Mouse (Mus musculus) Patski (cell line): Measurements from ENCODE around the gene Uqcrc1. TPM values are rescaled to one million over a fixed set of nuclear protein-coding genes. Genes with fewer than 3 reads are reported as not detected.
A peak's percentile ranks its signal among the peaks of the same experiment; 100 is the strongest.

Experiments used
- ATAC-seq: fragments of 100-300 bp; one replicate; pipeline ENCODE4 v1.8.0; 2021
- CTCF ChIA-PET: fragments of 350-600 bp; sonication (Branson Sonifier 250); formaldehyde crosslinking; loops from one replicate; lab custom pipeline; 2022; ENCODE audit warnings: inconsistent platforms; lab: Charles Lee
- POLR2A ChIA-PET: fragments of 350-600 bp; sonication (Branson Sonifier 250); formaldehyde crosslinking; loops from one replicate; lab custom pipeline; 2022; ENCODE audit warnings: antibody characterized with exemption, inconsistent platforms; lab: Charles Lee
- DNase-seq: peaks from one replicate; pipeline ENCODE4 v3.0.0-alpha.2; 2011; ENCODE audit warnings: low read depth, low spot score
- H3K27me3 ChIP-seq: fragments of 371-371 bp; one replicate; pipeline ENCODE4 v1.5.1; 2021
- CTCF ChIP-seq: fragments of 100-300 bp; IDR thresholded peaks from one replicate; pipeline ENCODE4 v1.5.1; 2021
- in situ Hi-C: fragments of 300-500 bp; cut with MboI; formaldehyde crosslinking; loops from 3 replicates; pipeline ENCODE4 v1.11.1; 2018; ENCODE audit warnings: low pct_unique_long_range_greater_than_20kb, mixed read lengths
- polyA plus RNA-seq: library from polyadenylated mRNA; unstranded; gene quantifications from one replicate; pipeline ENCODE4 v1.2.3, GENCODE M21; 2021

The Uqcrc1 gene
- polyA plus RNA-seq: 440 TPM

GRCm38 (mm10) chr9:108936418-108937364, at the start of gene Uqcrc1:
Uqcrc1 (plus strand) TSS chr9:108936633.
- ChIA-PET POLR2A (no interaction called here), CTCF (no interaction called here)
- peak; percentile 86 for DNase-seq
- peak; percentile 87 for ATAC-seq
- in situ Hi-C loops: no loop called here
- peak; percentile 98 for TF ChIP-seq CTCF
- no peaks in the 10 kb centered on the region for H3K27me3 ChIP-seq

GRCm38 (mm10) chr9:108912308-108912707, 24.1 kb upstream of the Uqcrc1 start:
- ATAC-seq: no peak

GRCm38 (mm10) chr9:108913161-108913560, 23.3 kb upstream of the Uqcrc1 start:
- DNase-seq (no peak), ATAC-seq (no peak)
- CTCF ChIA-PET: interaction anchor here (1.2 kb wide), 2 partner anchors 9 to 55 kb away, joined by 3 to 6 read pairs; no protein-coding TSS in a partner anchor
- no peaks in the 10 kb centered on the region for H3K27me3 ChIP-seq
- in situ Hi-C loops: no loop called here
- POLR2A ChIA-PET: no interaction called here
- no peak for TF ChIP-seq CTCF

More at GRCm38 (mm10) chr9:108912308-108912707, 24.1 kb upstream of the Uqcrc1 start:
- in situ Hi-C loops: no loop called here
- DNase-seq: no peak
- CTCF ChIA-PET: interaction anchor here (1.2 kb wide), 1 partner anchor 9 kb away, joined by 3 read pairs; no protein-coding TSS in a partner anchor
- TF ChIP-seq CTCF: no peak
- no peaks in the 10 kb centered on the region for H3K27me3 ChIP-seq
- POLR2A ChIA-PET: no interaction called here

GRCm38 (mm10) chr9:108913621-108914020, 22.8 kb upstream of the Uqcrc1 start:
- TF ChIP-seq CTCF: no peak
- DNase-seq: no peak

GRCm38 (mm10) chr9:108914491-108914890, 21.9 kb upstream of the Uqcrc1 start, which contains the start of gene Tmem89:
Tmem89 (plus strand) TSS chr9:108914619.
- in situ Hi-C loops: no loop called here
- no peaks in the 10 kb centered on the region for H3K27me3 ChIP-seq
- POLR2A ChIA-PET: no interaction called here
- CTCF ChIA-PET: no interaction called here
- DNase-seq (no peak), ATAC-seq (no peak)
- no peak for TF ChIP-seq CTCF

More at GRCm38 (mm10) chr9:108913621-108914020, 22.8 kb upstream of the Uqcrc1 start:
- ChIA-PET CTCF (interaction anchor here (1.2 kb wide), 1 partner anchor 56 kb away, joined by 6 read pairs; no protein-coding TSS in a partner anchor), POLR2A (no interaction called here)
- ATAC-seq: no peak
- in situ Hi-C loops: no loop called here
- no peaks in the 10 kb centered on the region for H3K27me3 ChIP-seq

- in situ Hi-C loops: no loop called here
- no peak for DNase-seq
- H3K27me3 ChIP-seq: peaks cover 24% of the 10 kb centered on the region
- no peak for ATAC-seq
- POLR2A ChIA-PET: no interaction called here
- CTCF ChIA-PET: no interaction called here
- no peak for TF ChIP-seq CTCF
These were observed 10.5 kb upstream of the Uqcrc1 start for GRCm38 (mm10) chr9:108925897-108926296.

- POLR2A ChIA-PET: no interaction called here
- H3K27me3 ChIP-seq: peaks cover 11% of the 10 kb centered on the region
- in situ Hi-C loops: no loop called here
- CTCF ChIA-PET: no interaction called here
- ATAC-seq: no peak
- no peak for TF ChIP-seq CTCF
- DNase-seq: no peak
These were observed 8.0 kb upstream of the Uqcrc1 start for GRCm38 (mm10) chr9:108928424-108928823.

GRCm38 (mm10) chr9:108935991-108936390, 442 bp upstream of the Uqcrc1 start:
- CTCF ChIA-PET: no interaction called here
- no peak for TF ChIP-seq CTCF
- POLR2A ChIA-PET: no interaction called here
- in situ Hi-C loops: no loop called here
- H3K27me3 ChIP-seq: peaks cover 1% of the 10 kb centered on the region
- no peak for DNase-seq
- no peak for ATAC-seq

- ATAC-seq (no peak), DNase-seq (no peak)
- in situ Hi-C loops: no loop called here
- ChIA-PET CTCF (no interaction called here), POLR2A (no interaction called here)
- no peak for TF ChIP-seq CTCF
- H3K27me3 ChIP-seq: no peaks in the 10 kb centered on the region
These were observed 8.7 kb downstream of the Uqcrc1 start for GRCm38 (mm10) chr9:108945111-108945510.

GRCm38 (mm10) chr9:108945608-108946007, 9.2 kb downstream of the Uqcrc1 start:
- ATAC-seq: no peak
- POLR2A ChIA-PET: no interaction called here
- no peak for TF ChIP-seq CTCF
- CTCF ChIA-PET: no interaction called here
- H3K27me3 ChIP-seq: no peaks in the 10 kb centered on the region
- in situ Hi-C loops: no loop called here
- DNase-seq: no peak
